Mouse (Mus musculus) CH12.LX (cell line): ENCODE data around the gene Cxcl9. TPM values are rescaled to one million over a fixed set of nuclear protein-coding genes. Genes with fewer than 3 reads are reported as not detected.

Experiments
- DNase-seq: peaks from one replicate; pipeline ENCODE4 v3.0.0-alpha.2; 2013; ENCODE audit errors: extremely low read depth
- H3K27ac ChIP-seq: 2 replicates; pipeline ENCODE4 v1.5.1; 2012; ENCODE audit warnings: low read depth, mild to moderate bottlenecking, control low read depth, moderate library complexity; ENCODE audit not compliant: insufficient read depth
- H3K27me3 ChIP-seq: replicated peaks from 2 replicates; pipeline ENCODE3; 2012; ENCODE audit warnings: inconsistent platforms
- H3K36me3 ChIP-seq, 2 experiments: replicated peaks in 1 of 2; 2 replicates each; pipeline versions ENCODE3 to v1.6.1; 2012; ENCODE audit warnings: inconsistent platforms in 1 of 2, low read length in 1 of 2, mild to moderate bottlenecking in 1 of 2, mixed read lengths in 1 of 2, moderate library complexity in 1 of 2; ENCODE audit not compliant: control insufficient read depth in 1 of 2, insufficient read depth in 1 of 2
- H3K4me1 ChIP-seq, 2 experiments: 2 replicates each; pipeline ENCODE4 v1.6.1; 2012; ENCODE audit warnings: inconsistent platforms in 1 of 2, moderate library complexity in 1 of 2; ENCODE audit not compliant: insufficient read depth in 2 of 2, control insufficient read depth in 1 of 2
- H3K4me2 ChIP-seq: 2 replicates; pipeline ENCODE4 v1.6.1; 2012; ENCODE audit warnings: low read depth, mild to moderate bottlenecking, control low read depth; ENCODE audit not compliant: poor library complexity, insufficient read depth, severe bottlenecking
- H3K4me3 ChIP-seq, 3 experiments: fragments of 150-350 bp in 1 of 3; sonication (generic) in 1 of 3; replicated peaks in 1 of 3; 2 replicates each; pipeline versions ENCODE3 to v1.5.1; 2011 to 2012; ENCODE audit warnings: low read depth in 2 of 3, low read length in 2 of 3, mild to moderate bottlenecking in 2 of 3, moderate library complexity in 2 of 3, control low read depth in 1 of 3, improper control_type of control experiment in 1 of 3, inconsistent platforms in 1 of 3, mixed read lengths in 1 of 3; ENCODE audit not compliant: poor library complexity in 1 of 3
- H3K79me2 ChIP-seq: replicated peaks from 2 replicates; pipeline ENCODE4 v1.6.1; 2012; ENCODE audit warnings: mild to moderate bottlenecking, moderate library complexity; ENCODE audit not compliant: control insufficient read depth, poor library complexity, insufficient read depth, severe bottlenecking; ENCODE audit errors: extremely low read depth
- H3K9ac ChIP-seq: 2 replicates; pipeline ENCODE4 v1.6.1; 2012; ENCODE audit warnings: low read depth, mild to moderate bottlenecking, control low read depth, moderate library complexity; ENCODE audit not compliant: insufficient read depth
- H3K9me3 ChIP-seq: replicated peaks from 2 replicates; pipeline ENCODE3; 2012; ENCODE audit warnings: low read length, inconsistent platforms, mixed read lengths
- BHLHE40 ChIP-seq: IDR thresholded peaks from 2 replicates; pipeline ENCODE4 v1.6.1; 2011; ENCODE audit warnings: mild to moderate bottlenecking, low read depth, low read length, improper control_type of control experiment
- CHD1 ChIP-seq: IDR thresholded peaks from 2 replicates; pipeline ENCODE4 v1.6.1; 2012; ENCODE audit warnings: low read depth, low read length, improper control_type of control experiment, inconsistent platforms
- E2F4 ChIP-seq: IDR thresholded peaks from 2 replicates; pipeline ENCODE4 v1.6.1; 2011; ENCODE audit warnings: low read depth, low read length, improper control_type of control experiment; ENCODE audit not compliant: insufficient replicate concordance
- EP300 ChIP-seq: IDR thresholded peaks from 2 replicates; pipeline ENCODE4 v1.6.1; 2011; ENCODE audit warnings: low read length, improper control_type of control experiment
- ETS1 ChIP-seq: conservative IDR thresholded peaks from 2 replicates; pipeline ENCODE4 v1.6.1; 2012; ENCODE audit warnings: low read depth, mild to moderate bottlenecking, inconsistent platforms, low read length, improper control_type of control experiment, moderate library complexity
- IRF4 ChIP-seq: IDR thresholded peaks from 2 replicates; pipeline ENCODE4 v1.6.1; 2014; ENCODE audit warnings: low read depth, mild to moderate bottlenecking, inconsistent platforms, low read length, improper control_type of control experiment
- JUND ChIP-seq: conservative IDR thresholded peaks from 2 replicates; pipeline ENCODE4 v1.6.1; 2011; ENCODE audit warnings: low read depth, low read length, improper control_type of control experiment
- MAFK ChIP-seq: IDR thresholded peaks from 2 replicates; pipeline ENCODE4 v1.6.1; 2011; ENCODE audit warnings: low read length, improper control_type of control experiment; ENCODE audit not compliant: insufficient replicate concordance
- MAX ChIP-seq: IDR thresholded peaks from 2 replicates; pipeline ENCODE4 v1.6.1; 2011; ENCODE audit warnings: low read length, improper control_type of control experiment
- MAZ ChIP-seq: IDR thresholded peaks from 2 replicates; pipeline ENCODE4 v1.6.1; 2012; ENCODE audit warnings: low read depth, mild to moderate bottlenecking, inconsistent platforms, low read length, improper control_type of control experiment, moderate library complexity
- MEF2A ChIP-seq: IDR thresholded peaks from 2 replicates; pipeline ENCODE4 v1.6.1; 2014; ENCODE audit warnings: low read depth, mild to moderate bottlenecking, inconsistent platforms, low read length, improper control_type of control experiment, borderline replicate concordance
- MYC ChIP-seq: IDR thresholded peaks from 2 replicates; pipeline ENCODE4 v1.6.1; 2011; ENCODE audit warnings: low read depth, mild to moderate bottlenecking, improper control_type of control experiment, low read length
- NELFE ChIP-seq: IDR thresholded peaks from 2 replicates; pipeline ENCODE4 v1.6.1; 2011; ENCODE audit warnings: low read depth, low read length, improper control_type of control experiment
- NRF1 ChIP-seq: IDR thresholded peaks from 2 replicates; pipeline ENCODE4 v1.6.1; 2014; ENCODE audit warnings: low read depth, mild to moderate bottlenecking, inconsistent platforms, low read length, improper control_type of control experiment, moderate library complexity
- PAX5 ChIP-seq: IDR thresholded peaks from 2 replicates; pipeline ENCODE4 v1.6.1; 2012; ENCODE audit warnings: low read length, inconsistent platforms, mixed read lengths
- POLR2A ChIP-seq: IDR thresholded peaks from 2 replicates; pipeline ENCODE4 v1.6.1; 2011; ENCODE audit warnings: low read depth, mild to moderate bottlenecking, improper control_type of control experiment, low read length
- RAD21 ChIP-seq: IDR thresholded peaks from 2 replicates; pipeline ENCODE4 v1.6.1; 2011; ENCODE audit warnings: low read depth, mild to moderate bottlenecking, low read length, improper control_type of control experiment, moderate library complexity
- RCOR1 ChIP-seq: conservative IDR thresholded peaks from 2 replicates; pipeline ENCODE4 v1.6.1; 2012; ENCODE audit warnings: low read depth, mild to moderate bottlenecking, inconsistent platforms, low read length, improper control_type of control experiment
- SIN3A ChIP-seq: IDR thresholded peaks from 2 replicates; pipeline ENCODE4 v1.6.1; 2012; ENCODE audit warnings: low read length, improper control_type of control experiment, inconsistent platforms
- SMC3 ChIP-seq: IDR thresholded peaks from 2 replicates; pipeline ENCODE4 v1.6.1; 2011; ENCODE audit warnings: low read depth, low read length, improper control_type of control experiment
- TBP ChIP-seq: conservative IDR thresholded peaks from 2 replicates; pipeline ENCODE4 v1.6.1; 2011; ENCODE audit warnings: low read depth, low read length, improper control_type of control experiment
- TCF12 ChIP-seq: IDR thresholded peaks from 2 replicates; pipeline ENCODE4 v1.6.1; 2014; ENCODE audit warnings: low read depth, mild to moderate bottlenecking, inconsistent platforms, low read length, improper control_type of control experiment
- USF1 ChIP-seq: IDR thresholded peaks from 2 replicates; pipeline ENCODE4 v1.6.1; 2014; ENCODE audit warnings: low read depth, mild to moderate bottlenecking, inconsistent platforms, low read length, improper control_type of control experiment
- USF2 ChIP-seq: conservative IDR thresholded peaks from 2 replicates; pipeline ENCODE4 v1.6.1; 2011; ENCODE audit warnings: low read depth, low read length, improper control_type of control experiment
- ZC3H11A ChIP-seq: IDR thresholded peaks from 2 replicates; pipeline ENCODE4 v1.6.1; 2012; ENCODE audit warnings: low read depth, mild to moderate bottlenecking, inconsistent platforms, low read length, improper control_type of control experiment
- ZMIZ1 ChIP-seq: IDR thresholded peaks from 2 replicates; pipeline ENCODE4 v1.6.1; 2012; ENCODE audit warnings: low read depth, mild to moderate bottlenecking, inconsistent platforms, low read length, improper control_type of control experiment
- dilution Hi-C: fragments of 300-500 bp; cut with MboI; formaldehyde crosslinking; loops from 2 replicates; pipeline ENCODE4 v1.14.3; 2020; ENCODE audit warnings: low sequenced_read_pairs; ENCODE audit not compliant: extremely low pct_unique_long_range_greater_than_20kb, extremely low pct_ligation_motif_present
- in situ Hi-C: fragments of 300-500 bp; cut with MboI; formaldehyde crosslinking; loops from 3 replicates; pipeline ENCODE4 v1.14.3; 2019; ENCODE audit warnings: low sequenced_read_pairs, low pct_ligation_motif_present, low pct_unique_long_range_greater_than_20kb, mixed read lengths
- polyA plus RNA-seq: library from polyadenylated mRNA; unstranded; fragments of >175 nt; gene quantifications from 2 replicates; pipeline ENCODE4 v1.2.1, GENCODE M21; 2012; ENCODE audit warnings: low read depth; ENCODE audit not compliant: insufficient read length
- total RNA-seq, 2 experiments: library from RNA; depleted of rRNA; stranded (reverse); fragments of 300-350 nt in 1 of 2; fragments of >200 nt in 1 of 2; gene quantifications; 2 replicates each; pipeline ENCODE4 v1.2.3; 2012 to 2014

Cxcl9 gene
- total and polyA plus RNA-seq, 3 experiments, result not detected

DNA sequence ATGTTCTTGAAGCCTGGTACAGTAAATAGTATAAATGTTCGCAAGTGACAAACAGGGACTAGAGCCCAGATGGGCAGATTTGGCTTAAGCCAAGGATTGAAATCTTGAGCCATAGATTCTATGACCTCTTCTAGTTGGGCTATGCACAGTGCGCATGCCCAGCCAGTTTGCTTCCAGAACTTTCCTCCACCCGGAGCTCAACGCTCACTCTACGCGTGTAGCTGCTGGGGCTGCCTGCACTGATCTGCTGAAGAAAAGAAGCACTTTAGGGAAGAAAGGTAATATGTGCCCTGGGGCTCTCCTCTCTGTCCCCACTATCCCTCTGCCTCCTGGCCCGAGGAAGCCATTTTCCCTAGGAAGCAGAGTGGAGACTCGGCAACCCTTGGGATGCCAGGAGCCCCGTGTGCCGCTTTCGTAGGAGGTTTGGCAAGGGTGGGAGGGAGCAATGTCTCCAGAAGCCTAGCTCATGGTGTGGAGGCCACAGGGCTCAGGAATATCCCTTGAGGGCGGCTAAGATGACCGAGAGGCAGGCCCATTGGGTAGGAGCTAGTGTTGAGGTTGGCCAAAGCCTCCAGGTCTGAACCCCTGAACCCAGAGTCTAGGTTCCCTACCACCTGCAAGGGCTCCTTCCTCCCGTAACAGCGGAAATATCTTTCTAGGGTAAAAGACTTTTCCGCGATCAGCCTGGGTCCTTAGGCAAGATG, 3.9 kb upstream of the Cxcl9 start, which contains the start of gene Art3:
Gene Art3 (plus strand): TSS at position 193 of the 704 bp plus-strand sequence.
- DNase-seq, result no peak
- H3K9ac ChIP-seq, result no peak within 1 kb of the TSS

DNA sequence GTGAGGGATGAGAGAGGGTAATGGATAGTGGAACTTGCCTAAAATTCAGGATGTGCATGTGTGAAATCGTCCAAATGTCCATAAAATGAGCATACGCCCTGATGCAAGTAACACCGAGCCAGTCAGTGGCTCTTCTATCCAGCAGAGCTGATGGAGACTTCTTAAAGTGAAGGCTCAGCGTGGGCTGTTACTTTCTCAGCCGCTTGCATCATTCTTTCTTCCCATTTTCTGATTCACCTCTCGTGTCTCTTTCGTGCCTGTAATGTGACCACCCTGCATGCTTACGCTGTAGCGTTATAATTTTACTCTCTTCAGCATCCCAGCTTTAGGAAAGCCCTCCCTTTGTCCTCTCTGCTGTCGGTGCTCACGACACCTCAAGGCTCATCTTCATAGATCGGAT, 3.2 kb upstream of the Cxcl9 start:
- H3K27me3 ChIP-seq, result no peaks in the 10 kb centered on the region
- no peak overlapping the region for H3K27ac ChIP-seq
- H3K36me3 ChIP-seq, result no peaks in the 10 kb centered on the region
- TF ChIP-seq NELFE, result no peak
- TF ChIP-seq JUND, result no peak
- TF ChIP-seq ETS1, result no peak
- no peak for TF ChIP-seq ZC3H11A
- TF ChIP-seq SMC3, result no peak
- TF ChIP-seq MAFK, result no peak
- TF ChIP-seq TBP, result no peak
- no peak for TF ChIP-seq SIN3A
- no peak for TF ChIP-seq MAX
- no peak for TF ChIP-seq POLR2A
- no peak for TF ChIP-seq PAX5
- no peak for TF ChIP-seq MYC
- TF ChIP-seq E2F4, result no peak
- no peak for TF ChIP-seq NRF1
- TF ChIP-seq RCOR1, result no peak
- no peak for TF ChIP-seq MEF2A
- no peak for TF ChIP-seq IRF4
- no peak for TF ChIP-seq MAZ
- TF ChIP-seq USF2, result no peak
- no peak for TF ChIP-seq RAD21
- H3K4me2 ChIP-seq, result no peak overlapping the region
- H3K4me3 ChIP-seq, result no peak overlapping the region
- no peak for DNase-seq
- 0 out of 4 replicates have a peak, but pooled peaks cover 0 to 2% of the 10 kb centered on the region in 2 experiments for H3K4me1 ChIP-seq
- no peaks in the 10 kb centered on the region for H3K79me2 ChIP-seq
- H3K9me3 ChIP-seq, result no peaks in the 10 kb centered on the region
- in situ Hi-C loops (no loop called here), dilution Hi-C loops (no loop called here)
- no peak overlapping the region for H3K9ac ChIP-seq

More for the DNA sequence above, 3.9 kb upstream of the Cxcl9 start, which contains the start of gene Art3:
- H3K4me2 ChIP-seq, result peak within 1 kb of the TSS; percentile 46
- dilution Hi-C loops, result no loop called here
- no peak within 1 kb of the TSS for H3K27ac ChIP-seq
- H3K79me2 ChIP-seq, result no peaks in the 10 kb centered on the region
- H3K4me1 ChIP-seq, result 0 out of 4 replicates have a peak, but pooled peaks cover 0 to 2% of the 10 kb centered on the region in 2 experiments
- in situ Hi-C loops, result no loop called here
- no peaks in the 10 kb centered on the region for H3K9me3 ChIP-seq
- H3K27me3 ChIP-seq, result no peaks in the 10 kb centered on the region
- H3K4me3 ChIP-seq, result no peak within 1 kb of the TSS
- no peak for TF ChIP-seq BHLHE40
- no peak for TF ChIP-seq USF2
- no peak for TF ChIP-seq ZMIZ1
- TF ChIP-seq ETS1, result no peak
- no peak for TF ChIP-seq USF1
- TF ChIP-seq MYC, result no peak
- TF ChIP-seq CHD1, result no peak
- no peak for TF ChIP-seq TCF12
- no peak for TF ChIP-seq NRF1
- no peak for TF ChIP-seq EP300
- TF ChIP-seq ZC3H11A, result no peak
- TF ChIP-seq POLR2A, result no peak
- H3K36me3 ChIP-seq, result no peaks in the 10 kb centered on the region
